Mouse (Mus musculus) fibroblast of lung, adult 2 months (primary cell): ENCODE measurements around the gene Vmn2r72.

Experiments used
- DNase-seq: peaks from one replicate; pipeline ENCODE4 v3.0.0-alpha.2; 2011; ENCODE audit warnings: low read depth

The Vmn2r72 gene

GRCm38 (mm10) chr7:85754997-85755396, at the start of gene Vmn2r72:
Vmn2r72 (minus strand) TSS chr7:85755097.
- no peak for DNase-seq
